Mouse (Mus musculus): ENCODE results near the gene Wnt10b. TPM values are rescaled to one million over a fixed set of nuclear protein-coding genes. Genes with fewer than 3 reads are reported as not detected.

The Wnt10b gene
- total and polyA plus RNA-seq, 3 experiments: 0.20 to 0.29 (median 0.23) TPM

- Histone ChIP-seq H3K4me3 (no peak overlapping the region), H3K9ac (ENCODE audit: low read depth, low read length) (no peak overlapping the region), H3K79me2 (replicated peaks; ENCODE audit: control insufficient read depth, insufficient read depth, low read length) (no peaks in the 10 kb centered on the region), H3K27ac (no peak overlapping the region), H3K36me3 (ENCODE audit: control insufficient read depth, insufficient read depth, low read length) (no peaks in the 10 kb centered on the region), H3K27me3 (ENCODE audit: control insufficient read depth, insufficient read depth, low read length) (no peaks in the 10 kb centered on the region; the same call in 1 of the 2 replicates), H3K4me1 (ENCODE audit: control insufficient read depth, insufficient read depth, low read length) (no peaks in the 10 kb centered on the region)
- TF ChIP-seq POLR2A (IDR thresholded peaks at IDR 0.05; ENCODE audit: insufficient read depth, low read depth, low read length) (no peak), CTCF (IDR thresholded peaks at IDR 0.05) (no peak), EP300 (IDR thresholded peaks at IDR 0.05; ENCODE audit: insufficient read depth, low read depth, low read length) (no peak)
- no peak for DNase-seq
- 80% methylated on average over 8 of the region's 8 CpGs for WGBS
- intact Hi-C loops (cut with DNase I): no loop called here
Measured at GRCm38 (mm10) chr15:98722191-98722590, 55.8 kb downstream of the Wnt10b start.

Other genes starting within 250 kb of the Wnt10b start
- gene Kansl2, start 243.9 kb downstream of the Wnt10b start, total RNA-seq (2021): 10 to 100 TPM; 74.5 to 86.0 TPM
- 37.0 and 50.2 TPM in 2 replicates for gene Kansl2, start 243.9 kb downstream of the Wnt10b start, polyA plus RNA-seq (2012; rRNA removed)
- gene Ccnt1, start 207.2 kb downstream of the Wnt10b start, total RNA-seq (2021): 10 to 100 TPM; 26.8 to 27.6 TPM
- 9.3 and 15.4 TPM in 2 replicates for gene Ccnt1, start 207.2 kb downstream of the Wnt10b start, polyA plus RNA-seq (2012; rRNA removed)
- 1 to 10 TPM; 1.6 to 2.1 TPM for gene 4930415O20Rik, start 207.1 kb downstream of the Wnt10b start, total RNA-seq (2021)
- gene 4930415O20Rik, start 207.1 kb downstream of the Wnt10b start, polyA plus RNA-seq (2012; rRNA removed): not detected in 2 replicates
- 100 to 1,000 TPM; 153 to 220 TPM for gene Adcy6, start 168.1 kb downstream of the Wnt10b start, total RNA-seq (2021)
- 136 and 211 TPM in 2 replicates for gene Adcy6, start 168.1 kb downstream of the Wnt10b start, polyA plus RNA-seq (2012; rRNA removed)
- 1 to 10 TPM; 2.6 to 2.7 TPM for gene Cacnb3, start 147.3 kb downstream of the Wnt10b start, total RNA-seq (2021)
- 6.5 and 7.7 TPM in 2 replicates for gene Cacnb3, start 147.3 kb downstream of the Wnt10b start, polyA plus RNA-seq (2012; rRNA removed)
- gene Ddx23, start 115.3 kb downstream of the Wnt10b start, total RNA-seq (2021): 10 to 100 TPM; 47.9 to 55.4 TPM
- gene Ddx23, start 115.3 kb downstream of the Wnt10b start, polyA plus RNA-seq (2012; rRNA removed): 18.9 and 30.7 TPM in 2 replicates
- gene Rnd1, start 100.7 kb downstream of the Wnt10b start, total RNA-seq (2021): 1 to 10 TPM; 1.1 to 1.3 TPM
- gene Rnd1, start 100.7 kb downstream of the Wnt10b start, polyA plus RNA-seq (2012; rRNA removed): 2.6 and 3.3 TPM in 2 replicates
- under 1 TPM; 0.11 to 0.16 TPM for gene Ccdc65, start 69.9 kb downstream of the Wnt10b start, total RNA-seq (2021)
- 0.15 and 0.37 TPM in 2 replicates for gene Ccdc65, start 69.9 kb downstream of the Wnt10b start, polyA plus RNA-seq (2012; rRNA removed)
- gene Fkbp11, start 50.0 kb downstream of the Wnt10b start, total RNA-seq (2021): 1 to 10 TPM; 5.1 to 5.8 TPM
- 3.2 and 4.8 TPM in 2 replicates for gene Fkbp11, start 50.0 kb downstream of the Wnt10b start, polyA plus RNA-seq (2012; rRNA removed)
- 10 to 100 TPM; 18.9 to 20.0 TPM for gene Arf3, start 14.9 kb downstream of the Wnt10b start, total RNA-seq (2021)
- 30.6 and 41.0 TPM in 2 replicates for gene Arf3, start 14.9 kb downstream of the Wnt10b start, polyA plus RNA-seq (2012; rRNA removed)
- not detected for gene Wnt1, start 11.7 kb upstream of the Wnt10b start, total RNA-seq (2021)
- gene Wnt1, start 11.7 kb upstream of the Wnt10b start, polyA plus RNA-seq (2012; rRNA removed): not detected in 2 replicates
- gene Ddn, start 31.3 kb upstream of the Wnt10b start, total RNA-seq (2021): under 1 TPM; 0.45 to 0.50 TPM
- gene Ddn, start 31.3 kb upstream of the Wnt10b start, polyA plus RNA-seq (2012; rRNA removed): 0.12 and 0.23 TPM in 2 replicates
- gene Prkag1, start 53.4 kb upstream of the Wnt10b start, total RNA-seq (2021): 100 to 1,000 TPM; 104 to 114 TPM
- 95.7 and 200 TPM in 2 replicates for gene Prkag1, start 53.4 kb upstream of the Wnt10b start, polyA plus RNA-seq (2012; rRNA removed)
- gene Kmt2d, start 93.1 kb upstream of the Wnt10b start, total RNA-seq (2021): 10 to 100 TPM; 51.3 to 56.5 TPM
- 17.1 and 17.7 TPM in 2 replicates for gene Kmt2d, start 93.1 kb upstream of the Wnt10b start, polyA plus RNA-seq (2012; rRNA removed)
- 1 to 10 TPM; 1.6 to 2.3 TPM for gene Rhebl1, start 116.4 kb upstream of the Wnt10b start, total RNA-seq (2021)
- 3.7 and 4.4 TPM in 2 replicates for gene Rhebl1, start 116.4 kb upstream of the Wnt10b start, polyA plus RNA-seq (2012; rRNA removed)
- 1 to 10 TPM in 1 of 2 experiments, under 1 TPM in 1; 0.73 to 1.5 TPM for gene Dhh, start 120.4 kb upstream of the Wnt10b start, total RNA-seq (2021)
- gene Dhh, start 120.4 kb upstream of the Wnt10b start, polyA plus RNA-seq (2012; rRNA removed): 0.94 and 1.8 TPM in 2 replicates
- gene Lmbr1l, start 140.1 kb upstream of the Wnt10b start, total RNA-seq (2021): 10 to 100 TPM in 1 of 2 experiments, 1 to 10 TPM in 1; 7.1 to 11.1 TPM
- 23.2 and 25.0 TPM in 2 replicates for gene Lmbr1l, start 140.1 kb upstream of the Wnt10b start, polyA plus RNA-seq (2012; rRNA removed)
- gene Tuba1b, start 156.4 kb upstream of the Wnt10b start, total RNA-seq (2021): 100 to 1,000 TPM; 129 to 144 TPM
- 534 and 728 TPM in 2 replicates for gene Tuba1b, start 156.4 kb upstream of the Wnt10b start, polyA plus RNA-seq (2012; rRNA removed)
- not detected for gene Gm49450, start 175.4 kb upstream of the Wnt10b start, total RNA-seq (2021)
- gene Gm49450, start 175.4 kb upstream of the Wnt10b start, polyA plus RNA-seq (2012; rRNA removed): 26.2 TPM in 1 of 2 replicates, not detected in the other
- 10 to 100 TPM; 57.0 to 85.0 TPM for gene Tuba1a, start 175.6 kb upstream of the Wnt10b start, total RNA-seq (2021)
- gene Tuba1a, start 175.6 kb upstream of the Wnt10b start, polyA plus RNA-seq (2012; rRNA removed): 165 and 235 TPM in 2 replicates

Data from heart, adult 2 months (tissue).